Mouse (Mus musculus) thymus, postnatal 0 days (tissue): ENCODE data around the gene Mtrr. TPM values are rescaled to one million over a fixed set of nuclear protein-coding genes. Genes with fewer than 3 reads are reported as not detected.
"Not testable (repeated sequence)": the region's sequence is repeated elsewhere in the genome, so short reads cannot be mapped to it uniquely, and the experiment has no call there.

Experiments used
- DNase-seq: peaks from one replicate; pipeline ENCODE4 v3.0.0-alpha.2; 2015; ENCODE audit warnings: low spot score
- polyA plus RNA-seq: library from polyadenylated mRNA; unstranded; fragments of >200 nt; fragmentation: Nextera tagmentation; extraction: Ambion mirVana; gene quantifications from 2 replicates; pipeline ENCODE4 v1.2.1, GENCODE M21; 2015

Gene Mtrr
- polyA plus RNA-seq, 1 experiment from 2014 or later: 16.7 TPM

DNA sequence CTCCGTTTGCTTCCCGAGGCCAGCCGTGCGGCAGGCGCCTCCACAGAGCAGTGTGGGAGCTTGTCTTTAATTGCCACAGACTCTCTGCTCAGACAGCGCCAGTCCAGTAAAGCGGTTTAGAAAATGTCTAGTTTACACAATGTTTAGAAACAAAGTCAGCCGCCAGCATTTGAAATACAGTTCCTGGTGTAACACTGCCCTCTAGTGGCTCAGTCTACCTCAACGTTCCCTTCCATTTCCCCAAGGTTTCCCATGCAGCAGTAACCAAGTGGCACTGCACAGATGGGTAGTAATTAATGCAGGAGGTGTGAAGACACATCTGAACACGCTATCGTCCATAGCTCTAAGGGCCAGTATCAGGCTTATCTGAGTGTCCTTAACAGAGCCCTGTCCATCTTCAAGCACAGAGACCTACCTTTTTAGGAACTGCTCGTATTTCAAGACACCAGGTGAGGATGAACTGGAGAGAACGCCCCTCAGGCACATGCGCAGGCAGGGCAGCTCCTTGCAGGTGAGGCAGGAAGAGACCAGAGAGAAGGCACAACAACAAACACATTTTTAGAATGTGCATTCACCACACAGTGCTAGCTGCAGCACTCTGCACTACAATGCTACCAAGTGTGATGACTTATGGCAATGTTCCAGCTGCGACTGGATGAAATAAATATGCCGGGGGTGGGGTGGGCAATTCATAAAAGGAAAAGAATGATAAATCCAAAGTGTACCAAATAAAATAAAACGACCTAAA is 12.2 kb downstream of the Mtrr start:
- peak; percentile 37 for DNase-seq

DNA sequence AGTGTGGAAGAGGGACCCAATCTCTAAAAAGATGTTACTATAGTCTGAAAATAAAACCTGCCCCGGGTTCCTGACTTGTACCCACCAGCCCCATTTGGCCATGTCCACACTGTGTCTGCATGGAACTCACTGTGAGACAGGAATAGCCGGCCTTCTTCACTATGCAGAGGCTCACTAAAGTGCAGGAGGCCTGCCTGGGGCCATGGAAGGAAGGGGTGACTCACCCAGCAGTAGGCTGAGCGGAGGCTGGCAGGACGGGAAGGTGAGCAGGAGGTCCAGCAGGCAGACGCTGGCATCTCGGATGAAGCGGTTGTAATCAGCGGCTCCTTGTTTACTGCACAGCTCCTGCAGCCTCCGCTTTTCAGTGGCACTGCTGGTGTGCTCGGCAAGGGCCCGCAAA is 13.4 kb downstream of the Mtrr start:
- DNase-seq: no peak

DNA sequence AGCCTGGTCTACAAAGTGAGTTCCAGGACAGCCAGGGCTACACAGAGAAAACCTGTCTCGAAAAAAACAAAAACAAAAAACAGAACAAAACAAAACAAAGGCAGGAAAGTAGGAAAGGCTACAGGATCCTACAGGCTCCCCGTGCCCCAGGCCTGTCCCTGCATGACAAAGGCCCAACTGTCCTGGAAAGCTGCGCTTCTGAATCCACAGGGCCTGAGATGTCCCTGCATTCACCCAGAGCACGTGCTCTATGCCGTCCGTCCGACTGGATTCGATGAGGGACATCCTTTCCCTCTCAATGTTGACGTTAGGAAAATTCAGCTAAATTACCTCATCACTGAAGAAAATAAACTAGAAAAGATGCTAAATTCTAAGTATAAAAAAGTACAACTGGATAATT is 13.8 kb downstream of the Mtrr start:
- no peak for DNase-seq

DNA sequence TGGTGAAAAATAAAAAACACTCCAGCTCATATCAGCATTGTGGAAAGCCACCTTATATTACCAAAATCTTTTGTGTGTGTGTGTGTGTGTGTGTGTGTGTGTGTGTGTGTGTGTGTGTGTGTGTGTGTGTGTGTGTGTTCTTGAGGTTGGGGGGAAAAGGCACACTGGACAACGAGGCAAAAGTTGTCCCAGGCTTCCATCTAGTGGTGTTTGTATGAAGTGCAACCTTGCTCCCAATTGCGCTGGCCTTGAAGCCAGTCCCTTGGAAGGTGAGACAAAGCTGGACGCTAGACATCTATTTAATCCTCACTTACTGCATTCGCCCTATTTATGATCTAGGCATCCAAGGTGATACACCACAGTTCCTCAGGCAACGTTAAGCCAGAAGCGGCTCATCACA is 28.6 kb downstream of the Mtrr start:
- DNase-seq: not testable (repeated sequence)

Other genes with a start within 250 kb of the Mtrr start
- 27.0 and 30.3 TPM in 2 replicates for gene Fastkd3, start 85 bp upstream of the Mtrr start, polyA plus RNA-seq
- gene 1700001L19Rik, start 15.3 kb upstream of the Mtrr start, polyA plus RNA-seq: 0.10 TPM in 1 of 2 replicates, not detected in the other